8 mouse cellular contexts compared by ENCODE assay signal in genomic region chr9:98032573-98033272, GRCm38 (mm10). TPM values are rescaled to one million over a fixed set of nuclear protein-coding genes. Genes with fewer than 3 reads are reported as not detected.
DNase-seq lines count a peak whose midpoint lies in the region; ATAC-seq and TF ChIP-seq lines count a peak whose summit lies in the region.

Gene Clstn2, minus strand, starts transcription at chr9:98033181.

- TF ChIP-seq POLR2A in testis, adult 2 months (IDR thresholded peaks at IDR 0.05; ENCODE audit: control insufficient read depth, low read depth, low read length), result no peak

- WGBS in limb, embryonic 12.5 days, result under 1% methylated on average over 65 of the region's 73 CpGs
- WGBS in midbrain, embryonic 15.5 days, result under 1% methylated on average over 73 of the region's 73 CpGs

- ATAC-seq in granulocyte monocyte progenitor cell, adult 5-6 weeks (replicated peaks; ENCODE audit: poor library complexity, severe bottlenecking), result peak; percentile 72
- ATAC-seq in limb, embryonic 12.5 days (ENCODE audit: insufficient number of reproducible peaks, insufficient read depth, low FRiP score, low TSS enrichment, low read depth), result peak; percentile 89
- ATAC-seq in midbrain, embryonic 15.5 days (replicated peaks), result peak; percentile 94

- H3K36me3 ChIP-seq in limb, embryonic 12.5 days, result no peaks in the 10 kb centered on the region
- no peaks in the 10 kb centered on the region for H3K36me3 ChIP-seq in midbrain, embryonic 15.5 days (replicated peaks)
- no peaks in the 10 kb centered on the region for H3K36me3 ChIP-seq in testis, adult 2 months (ENCODE audit: control insufficient read depth, insufficient read depth, low read length)

- no peaks in the 10 kb centered on the region for H3K9me3 ChIP-seq in limb, embryonic 12.5 days
- H3K9me3 ChIP-seq in midbrain, embryonic 15.5 days, result no peaks in the 10 kb centered on the region

- no peak for TF ChIP-seq CTCF in testis, adult 2 months (IDR thresholded peaks at IDR 0.05; ENCODE audit: control insufficient read depth, insufficient read depth, insufficient replicate concordance, low read depth, low read length)

- H3K27me3 ChIP-seq in limb, embryonic 12.5 days, result peaks cover 43% of the 10 kb centered on the region
- H3K27me3 ChIP-seq in midbrain, embryonic 15.5 days (replicated peaks), result peaks cover 25% of the 10 kb centered on the region
- H3K27me3 ChIP-seq in testis, adult 2 months (ENCODE audit: control insufficient read depth, insufficient read depth, low read length), result no peaks in the 10 kb centered on the region

- no peak within 1 kb of the TSS for H3K27ac ChIP-seq in limb, embryonic 12.5 days
- peak within 1 kb of the TSS; percentile 78 for H3K27ac ChIP-seq in midbrain, embryonic 15.5 days
- H3K27ac ChIP-seq in testis, adult 2 months (ENCODE audit: control insufficient read depth, insufficient read depth, low read depth, low read length), result no peak within 1 kb of the TSS

- peak within 1 kb of the TSS; percentile 65 for H3K9ac ChIP-seq in limb, embryonic 12.5 days (replicated peaks)
- peak within 1 kb of the TSS; percentile 70 for H3K9ac ChIP-seq in midbrain, embryonic 15.5 days

- peak within 1 kb of the TSS; percentile 90 for H3K4me2 ChIP-seq in limb, embryonic 12.5 days
- H3K4me2 ChIP-seq in midbrain, embryonic 15.5 days, result peak within 1 kb of the TSS; percentile 87

- peak; percentile 11 for DNase-seq in gastrocnemius, adult 18-20 months (ENCODE audit: low spot score)
- no peak for DNase-seq in gastrocnemius, adult 8-10 months (ENCODE audit: low spot score in 2 of 2)
- peak; percentile 86 for DNase-seq in embryo, embryonic 10.5 days (ENCODE audit: low spot score)
- peak; percentile 14 to 47 for DNase-seq in kidney, adult 8-10 months

- peaks cover 15% of the 10 kb centered on the region for H3K4me1 ChIP-seq in limb, embryonic 12.5 days (replicated peaks)
- H3K4me1 ChIP-seq in midbrain, embryonic 15.5 days, result peaks cover 19% of the 10 kb centered on the region
- peaks cover 8% of the 10 kb centered on the region for H3K4me1 ChIP-seq in testis, adult 2 months (ENCODE audit: control insufficient read depth, insufficient read depth, low read length)

- peak within 1 kb of the TSS; percentile 68 for H3K4me3 ChIP-seq in limb, embryonic 12.5 days (replicated peaks)
- H3K4me3 ChIP-seq in midbrain, embryonic 15.5 days, result peak within 1 kb of the TSS; percentile 66
- H3K4me3 ChIP-seq in testis, adult 2 months (ENCODE audit: control insufficient read depth, low read depth, low read length), result peak within 1 kb of the TSS; percentile 74

RNA-seq across cellular contexts. Expression of gene Clstn2, which starts in this region (rescaled TPM):
- under 1 TPM; 0.41 to 0.74 TPM for total RNA-seq in gastrocnemius, adult 18-20 months (2021)
- under 1 TPM; 0.51 to 0.90 (median 0.85) TPM for total RNA-seq in gastrocnemius, adult 8-10 months (2022)
- total RNA-seq in granulocyte monocyte progenitor cell, adult 5-6 weeks (2014; fragmentation: Nextera tagmentation), result not detected in 2 replicates
- not detected in 2 replicates for total RNA-seq in granulocyte monocyte progenitor cell, adult 5-6 weeks (2017)
- polyA plus RNA-seq in limb, embryonic 12.5 days (2016; fragmentation: Nextera tagmentation; extraction: Ambion mirVana), result 2.4 and 3.1 TPM in 2 replicates
- 9.5 and 10.9 TPM in 2 replicates for polyA plus RNA-seq in midbrain, embryonic 15.5 days (2015; fragmentation: Nextera tagmentation; extraction: Ambion mirVana)
- 0.43 and 0.57 TPM in 2 replicates for polyA plus RNA-seq in testis, adult 2 months (2012; rRNA removed)

Comparison
In these comparisons a context has a peak if more than half of its experiments do, and no peak if none do; other contexts are left out.
1. Peak in DNase-seq in gastrocnemius, adult 18-20 months; RNA of the gene not detected or under 1 TPM.
2. Peak in ATAC-seq in granulocyte monocyte progenitor cell, adult 5-6 weeks; RNA of the gene not detected or under 1 TPM.
3. DNase-seq: peak in embryo, embryonic 10.5 days (single experiment) and kidney, adult 8-10 months (2 of 2); none in gastrocnemius, adult 8-10 months (0 of 2).
4. Peak in every context shown above with its lines, with median percentiles within 50 percentile points of each other: ATAC-seq and H3K4me3 ChIP-seq.